Mouse (Mus musculus) myocyte (in vitro differentiated cells): Measurements from ENCODE around the gene Surf4.

Experiments
- CEBPB ChIP-seq: IDR thresholded peaks from 2 replicates; pipeline ENCODE4 v1.6.1; 2011; ENCODE audit warnings: mild to moderate bottlenecking, moderate library complexity; ENCODE audit not compliant: poor library complexity, insufficient read depth, severe bottlenecking
- MYOD1 ChIP-seq, 3 experiments: IDR thresholded peaks; one replicate each; pipeline ENCODE4 v1.6.1; 2011; ENCODE audit warnings: control low read depth in 2 of 3, low read depth in 2 of 3, mild to moderate bottlenecking in 2 of 3, moderate library complexity in 1 of 3; ENCODE audit not compliant: insufficient read length in 2 of 3, control insufficient read depth in 1 of 3
- MYOG ChIP-seq, 3 experiments: IDR thresholded peaks; one replicate each; pipeline ENCODE4 v1.6.1; 2011; ENCODE audit warnings: control low read depth in 2 of 3, low read depth in 2 of 3, mild to moderate bottlenecking in 2 of 3; ENCODE audit not compliant: insufficient read length in 2 of 3, control insufficient read depth in 1 of 3, insufficient read depth in 1 of 3
- POLR2A ChIP-seq: IDR thresholded peaks from one replicate; pipeline ENCODE4 v1.6.1; 2011; ENCODE audit warnings: low read depth, mild to moderate bottlenecking, control low read depth, moderate library complexity; ENCODE audit not compliant: insufficient read length

DNA sequence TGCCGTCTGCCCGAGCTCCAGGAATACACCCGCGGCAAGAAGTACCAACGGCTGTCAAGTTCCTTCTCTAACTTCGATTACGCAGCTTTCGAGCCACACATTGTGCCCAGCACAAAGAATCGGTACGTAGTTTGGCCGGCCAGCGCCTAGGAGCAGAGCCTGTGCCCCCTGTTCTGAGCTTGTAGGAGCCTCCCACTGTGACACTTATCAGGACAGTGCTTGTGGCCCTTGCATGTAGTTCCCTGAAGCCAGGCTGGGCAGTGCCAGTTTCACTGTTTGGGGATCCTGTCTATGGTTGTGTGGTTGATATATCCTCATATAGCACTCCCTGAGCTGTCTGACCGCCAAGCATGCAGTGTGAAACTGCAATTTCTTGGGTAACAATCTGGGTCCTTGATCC, 17.0 kb downstream of the Surf4 start:
- TF ChIP-seq POLR2A (no peak), MYOG (IDR thresholded peaks at IDR 0.05; ENCODE audit: control insufficient read depth in 1 of 3, insufficient read depth in 1 of 3, insufficient read length in 2 of 3, low read depth in 2 of 3) (no peak), CEBPB (no peak), MYOD1 (IDR thresholded peaks at IDR 0.05; ENCODE audit: control insufficient read depth in 1 of 3, insufficient read length in 2 of 3, low read depth in 2 of 3) (no peak)
